Mouse (Mus musculus) testis, adult 2 months (tissue): Measurements from ENCODE around the gene Slc25a33.

ENCODE experiments used
- CTCF ChIP-seq: fragments of 200-500 bp; IDR thresholded peaks from 2 replicates; pipeline ENCODE4 v1.5.1; 2012; ENCODE audit warnings: low read depth, mild to moderate bottlenecking, inconsistent platforms, low read length, moderate library complexity; ENCODE audit not compliant: control insufficient read depth, insufficient read depth, insufficient replicate concordance
- POLR2A ChIP-seq: fragments of 200-500 bp; IDR thresholded peaks from 2 replicates; pipeline ENCODE4 v1.6.1; 2012; ENCODE audit warnings: low read depth, mild to moderate bottlenecking, inconsistent platforms, low read length, moderate library complexity; ENCODE audit not compliant: control insufficient read depth

- no peak for TF ChIP-seq POLR2A
- no peak for TF ChIP-seq CTCF
These were observed 10.3 kb upstream of the Slc25a33 start for GRCm38 (mm10) chr4:149784371-149784770.
